In genomic region chr2:163890586-163890985, GRCm38 (mm10) we compare ENCODE assay signal across 27 mouse cellular contexts. TPM values are rescaled to one million over a fixed set of nuclear protein-coding genes. Genes with fewer than 3 reads are reported as not detected.
A peak's percentile ranks its signal among the peaks of the same experiment; 100 is the strongest.
DNase-seq lines count a peak whose midpoint lies in the region; ATAC-seq and TF ChIP-seq lines count a peak whose summit lies in the region.
"Had no signal": no experiment of that assay in that cellular context is flagged by ENCODE, and none has a peak within 500 bp of the region (broad histone marks: within the 10 kb centered on the region; RNA-seq: fewer than 3 reads in every experiment).

No protein-coding gene starts in this region.

- no peak for ATAC-seq in hindbrain, embryonic 12.5 days (ENCODE audit: low FRiP score)
- no peak for ATAC-seq in hindbrain, embryonic 11.5 days (ENCODE audit: low FRiP score)
- ATAC-seq in forebrain, embryonic 16.5 days = peak; percentile 52; the same call in 1 of the 2 replicates
- peak; percentile 56; the same call in 1 of the 2 replicates for ATAC-seq in midbrain, embryonic 16.5 days
- ATAC-seq: CD4-positive, CD25-positive, alpha-beta regulatory T cell, adult 4 months; intestine, embryonic 16.5 days had no signal

- 58% methylated on average over 11 of the region's 11 CpGs for WGBS in hindbrain, embryonic 12.5 days
- 75% methylated on average over 11 of the region's 11 CpGs for WGBS in hindbrain, embryonic 11.5 days
- 27% methylated on average over 11 of the region's 11 CpGs for WGBS in forebrain, embryonic 16.5 days
- WGBS in midbrain, embryonic 16.5 days = 58% methylated on average over 11 of the region's 11 CpGs

- no peaks in the 10 kb centered on the region for H3K9me3 ChIP-seq in hindbrain, embryonic 12.5 days (replicated peaks)
- no peaks in the 10 kb centered on the region for H3K9me3 ChIP-seq in hindbrain, embryonic 11.5 days (ENCODE audit: control insufficient read depth, low read length)
- H3K9me3 ChIP-seq in E14TG2a.4 (ENCODE audit: low read length) = no peaks in the 10 kb centered on the region
- H3K9me3 ChIP-seq in forebrain, embryonic 16.5 days (ENCODE audit: control insufficient read depth, low read length) = no peaks in the 10 kb centered on the region
- no peaks in the 10 kb centered on the region for H3K9me3 ChIP-seq in midbrain, embryonic 16.5 days (replicated peaks; ENCODE audit: control insufficient read depth, low read length, poor library complexity, severe bottlenecking)
- H3K9me3 ChIP-seq: heart, embryonic 15.5 days; limb, embryonic 15.5 days had no signal

- H3K27ac ChIP-seq in hindbrain, embryonic 12.5 days = peak overlapping the region; percentile 13; the same call in 1 of the 2 replicates
- H3K27ac ChIP-seq in hindbrain, embryonic 11.5 days (ENCODE audit: low read depth, low read length) = no peak overlapping the region
- no peak overlapping the region for H3K27ac ChIP-seq in forebrain, embryonic 16.5 days (ENCODE audit: low read length)
- no peak overlapping the region for H3K27ac ChIP-seq in midbrain, embryonic 16.5 days (ENCODE audit: low read length)
- H3K27ac ChIP-seq: heart, embryonic 15.5 days; limb, embryonic 15.5 days; liver, embryonic 14.5 days; macrophage had no signal

- H3K4me2 ChIP-seq in hindbrain, embryonic 12.5 days (replicated peaks) = no peak overlapping the region
- H3K4me2 ChIP-seq in hindbrain, embryonic 11.5 days (replicated peaks; ENCODE audit: low read depth, low read length) = no peak overlapping the region
- no peak overlapping the region for H3K4me2 ChIP-seq in forebrain, embryonic 16.5 days (ENCODE audit: low read length)
- no peak overlapping the region for H3K4me2 ChIP-seq in midbrain, embryonic 16.5 days (ENCODE audit: low read length)
- H3K4me2 ChIP-seq: heart, embryonic 15.5 days; limb, embryonic 15.5 days; lung, embryonic 14.5 days had no signal

- no peak for DNase-seq in hindbrain, embryonic 11.5 days (ENCODE audit: low spot score)
- no peak for DNase-seq in heart, adult 8-10 months (ENCODE audit: low spot score)
- DNase-seq in lung, postnatal 36 days = no peak
- DNase-seq: adrenal gland, postnatal 36 days; cerebellum, adult 11 months; cerebellum, adult 9-11 months; gastrocnemius, postnatal 36 days; kidney, adult 9 months; kidney, postnatal 14 days; left cerebral cortex, postnatal 4 days; lung, embryonic 14.5 days; right cerebral cortex, postnatal 14 days had no signal

- TF ChIP-seq CTCF in E14TG2a.4 (conservative IDR thresholded peaks at IDR 0.05; ENCODE audit: low read length) = no peak

- H3K4me1 ChIP-seq in hindbrain, embryonic 12.5 days = peaks cover 13% of the 10 kb centered on the region
- H3K4me1 ChIP-seq in hindbrain, embryonic 11.5 days (replicated peaks; ENCODE audit: control insufficient read depth, insufficient read depth, low read length) = no peaks in the 10 kb centered on the region
- peaks cover 56% of the 10 kb centered on the region for H3K4me1 ChIP-seq in E14TG2a.4 (replicated peaks; ENCODE audit: low read depth, low read length)
- no peaks in the 10 kb centered on the region for H3K4me1 ChIP-seq in forebrain, embryonic 16.5 days (replicated peaks; ENCODE audit: control insufficient read depth, insufficient read depth, low read length)
- peaks cover 6% of the 10 kb centered on the region; the same call in 1 of the 2 replicates for H3K4me1 ChIP-seq in midbrain, embryonic 16.5 days (ENCODE audit: control insufficient read depth, insufficient read depth, low read length)
- H3K4me1 ChIP-seq: heart, embryonic 15.5 days; limb, embryonic 15.5 days had no signal

- peaks cover 3% of the 10 kb centered on the region for H3K27me3 ChIP-seq in hindbrain, embryonic 12.5 days
- no peaks in the 10 kb centered on the region for H3K27me3 ChIP-seq in hindbrain, embryonic 11.5 days (ENCODE audit: control insufficient read depth, insufficient read depth, low read length)
- H3K27me3 ChIP-seq in E14TG2a.4 (ENCODE audit: insufficient read depth, low read length) = no peaks in the 10 kb centered on the region
- H3K27me3 ChIP-seq in forebrain, embryonic 16.5 days (replicated peaks; ENCODE audit: control insufficient read depth, insufficient read depth, low read length) = no peaks in the 10 kb centered on the region
- H3K27me3 ChIP-seq in midbrain, embryonic 16.5 days (ENCODE audit: control insufficient read depth, insufficient read depth, low read depth, low read length) = no peaks in the 10 kb centered on the region
- H3K27me3 ChIP-seq: limb, embryonic 15.5 days had no signal

- no peaks in the 10 kb centered on the region for H3K36me3 ChIP-seq in hindbrain, embryonic 12.5 days
- no peaks in the 10 kb centered on the region for H3K36me3 ChIP-seq in hindbrain, embryonic 11.5 days (ENCODE audit: control insufficient read depth, insufficient read depth, low read length)
- no peaks in the 10 kb centered on the region for H3K36me3 ChIP-seq in E14TG2a.4 (ENCODE audit: insufficient read depth, low read length)
- no peaks in the 10 kb centered on the region for H3K36me3 ChIP-seq in forebrain, embryonic 16.5 days (ENCODE audit: control insufficient read depth, insufficient read depth)
- no peaks in the 10 kb centered on the region for H3K36me3 ChIP-seq in midbrain, embryonic 16.5 days (ENCODE audit: control insufficient read depth, insufficient read depth, low read length)
- H3K36me3 ChIP-seq: heart, embryonic 15.5 days; limb, embryonic 15.5 days had no signal

- H3K9ac ChIP-seq in hindbrain, embryonic 12.5 days = no peak overlapping the region
- H3K9ac ChIP-seq in hindbrain, embryonic 11.5 days (ENCODE audit: low read depth, low read length) = no peak overlapping the region
- H3K9ac ChIP-seq in forebrain, embryonic 16.5 days (replicated peaks; ENCODE audit: low read depth, low read length) = no peak overlapping the region
- no peak overlapping the region for H3K9ac ChIP-seq in midbrain, embryonic 16.5 days (ENCODE audit: low read depth, low read length)
- H3K9ac ChIP-seq: heart, embryonic 15.5 days; limb, embryonic 15.5 days; liver, embryonic 14.5 days; lung, embryonic 14.5 days had no signal

- no peak overlapping the region for H3K4me3 ChIP-seq in hindbrain, embryonic 12.5 days
- H3K4me3 ChIP-seq in hindbrain, embryonic 11.5 days (ENCODE audit: low read depth, low read length) = no peak overlapping the region
- peak overlapping the region; percentile 48; the same call in 1 of the 2 replicates for H3K4me3 ChIP-seq in E14TG2a.4 (replicated peaks; ENCODE audit: low read length)
- no peak overlapping the region for H3K4me3 ChIP-seq in forebrain, embryonic 16.5 days (replicated peaks; ENCODE audit: low read length)
- no peak overlapping the region for H3K4me3 ChIP-seq in midbrain, embryonic 16.5 days (ENCODE audit: low read depth, low read length)
- H3K4me3 ChIP-seq: heart, embryonic 15.5 days; limb, embryonic 15.5 days; myocyte had no signal

RNA-seq across cellular contexts. Expression of gene Rims4, which starts 27.9 kb away (rescaled TPM):
- 5.6 TPM in 2 replicates for polyA plus RNA-seq in hindbrain, embryonic 12.5 days (2016; fragmentation: Nextera tagmentation; extraction: Ambion mirVana)
- 0.68 and 0.71 TPM in 2 replicates for polyA plus RNA-seq in hindbrain, embryonic 11.5 days (2014; fragmentation: Nextera tagmentation; extraction: Ambion mirVana)
- 7.0 and 9.8 TPM in 2 replicates for polyA plus RNA-seq in forebrain, embryonic 16.5 days (2015; fragmentation: Nextera tagmentation; extraction: Ambion mirVana)
- 18.8 and 20.4 TPM in 2 replicates for polyA plus RNA-seq in midbrain, embryonic 16.5 days (2015; fragmentation: Nextera tagmentation; extraction: Ambion mirVana)
- total RNA-seq in heart, adult 8-10 months (2022) = 1 to 10 TPM; 1.6 to 2.6 (median 1.8) TPM
- total RNA-seq: hematopoietic stem cell, adult 5-6 weeks had no signal
- polyA plus RNA-seq: CD4-positive, CD25-positive, alpha-beta regulatory T cell, adult 4 months; macrophage; myocyte; thymus, postnatal 0 days had no signal

RNA-seq across cellular contexts. Expression of gene Kcnk15, which starts 37.1 kb away (rescaled TPM):
- polyA plus RNA-seq in hindbrain, embryonic 12.5 days (2016; fragmentation: Nextera tagmentation; extraction: Ambion mirVana) = not detected in 2 replicates
- polyA plus RNA-seq in hindbrain, embryonic 11.5 days (2014; fragmentation: Nextera tagmentation; extraction: Ambion mirVana) = not detected in 2 replicates
- not detected in 2 replicates for polyA plus RNA-seq in forebrain, embryonic 16.5 days (2015; fragmentation: Nextera tagmentation; extraction: Ambion mirVana)
- 0.17 and 0.33 TPM in 2 replicates for polyA plus RNA-seq in midbrain, embryonic 16.5 days (2015; fragmentation: Nextera tagmentation; extraction: Ambion mirVana)
- not detected for total RNA-seq in heart, adult 8-10 months (2022)
- total RNA-seq: adrenal gland, postnatal 36 days; ES-E14; gastrocnemius, postnatal 36 days; hematopoietic stem cell, adult 5-6 weeks; left cerebral cortex, postnatal 4 days had no signal
- polyA plus RNA-seq: CD4-positive, CD25-positive, alpha-beta regulatory T cell, adult 4 months; embryonic facial prominence, embryonic 11.5 days; heart, embryonic 15.5 days; intestine, embryonic 16.5 days; limb, embryonic 15.5 days; liver, embryonic 14.5 days; lung, embryonic 14.5 days; macrophage; myocyte; thymus, postnatal 0 days had no signal

Comparison
In these comparisons a context has a peak if more than half of its experiments do, and no peak if none do; other contexts are left out.
1. ATAC-seq: peak in forebrain, embryonic 16.5 days (single experiment) and midbrain, embryonic 16.5 days (single experiment); none in hindbrain, embryonic 12.5 days (single experiment) and hindbrain, embryonic 11.5 days (single experiment).